Mouse (Mus musculus) left cerebral cortex, adult 8-10 months (tissue): ENCODE measurements around the gene Rgs2. TPM values are rescaled to one million over a fixed set of nuclear protein-coding genes. Genes with fewer than 3 reads are reported as not detected.

Source experiments
- DNase-seq, 2 experiments: peaks; one replicate each; pipeline ENCODE4 v3.0.0; 2022; ENCODE audit warnings: low spot score in 2 of 2
- total RNA-seq, 4 experiments: library from RNA; stranded (reverse); gene quantifications; 2 replicates each; pipeline ENCODE4 v1.2.4; 2022

Gene Rgs2
- total RNA-seq, 4 experiments from 2014 or later: 74.2 to 87.5 (median 78.2) TPM

DNA sequence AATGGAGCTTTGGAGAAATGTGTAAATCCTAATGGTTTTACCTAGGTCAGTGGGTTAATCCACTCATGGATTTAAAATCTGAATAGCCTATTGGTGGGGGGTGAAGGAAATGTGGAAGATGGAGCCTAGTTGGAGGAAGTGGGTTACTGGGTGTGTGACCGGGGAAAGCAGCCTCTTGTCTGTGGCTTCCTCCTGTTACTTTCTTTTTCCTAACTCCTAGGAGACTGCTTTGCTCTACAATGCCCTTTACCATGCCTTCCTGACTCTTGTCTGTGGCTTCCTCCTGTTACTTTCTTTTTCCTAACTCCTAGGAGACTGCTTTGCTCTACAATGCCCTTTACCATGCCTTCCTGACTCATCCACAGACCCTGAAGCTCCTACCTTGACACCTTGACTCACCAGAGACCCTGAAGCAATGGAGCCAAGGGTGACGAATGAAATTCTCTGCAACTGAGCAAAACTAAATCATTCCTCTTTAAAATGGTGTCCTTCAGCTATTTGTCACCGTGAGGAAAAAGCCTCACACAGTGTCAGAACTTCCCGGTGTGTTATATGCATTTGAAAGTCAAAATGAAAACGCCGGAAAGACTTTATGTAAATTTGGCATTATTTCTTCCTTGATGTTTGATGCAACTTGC, 18.9 kb downstream of the Rgs2 start:
- no peak for DNase-seq

DNA sequence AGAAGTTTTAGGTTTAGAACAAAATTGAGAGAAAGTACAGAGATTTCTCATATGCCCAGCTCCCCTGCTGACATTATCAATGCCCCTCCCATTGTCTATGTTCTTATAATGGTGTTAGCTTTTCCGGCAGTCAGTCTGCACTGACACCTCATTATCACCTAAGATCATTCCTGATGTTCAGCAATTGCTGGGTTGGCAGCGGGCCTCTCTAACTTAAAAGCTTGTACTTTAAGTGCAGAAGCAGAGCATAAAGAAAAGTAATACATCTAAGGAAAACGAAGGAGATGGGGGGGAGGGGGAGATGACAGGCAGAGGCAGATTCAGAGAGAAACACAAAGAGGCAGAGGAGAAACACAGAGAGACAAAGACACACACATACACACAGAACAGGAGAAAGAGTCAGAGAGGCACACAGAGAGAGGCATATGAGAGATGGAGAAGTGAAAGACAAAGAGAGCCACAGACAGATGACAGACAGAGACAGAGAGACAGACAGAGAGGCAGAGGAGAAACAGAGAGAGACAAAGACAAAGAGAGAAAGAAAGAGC, 21.1 kb downstream of the Rgs2 start:
- no peak for DNase-seq

DNA sequence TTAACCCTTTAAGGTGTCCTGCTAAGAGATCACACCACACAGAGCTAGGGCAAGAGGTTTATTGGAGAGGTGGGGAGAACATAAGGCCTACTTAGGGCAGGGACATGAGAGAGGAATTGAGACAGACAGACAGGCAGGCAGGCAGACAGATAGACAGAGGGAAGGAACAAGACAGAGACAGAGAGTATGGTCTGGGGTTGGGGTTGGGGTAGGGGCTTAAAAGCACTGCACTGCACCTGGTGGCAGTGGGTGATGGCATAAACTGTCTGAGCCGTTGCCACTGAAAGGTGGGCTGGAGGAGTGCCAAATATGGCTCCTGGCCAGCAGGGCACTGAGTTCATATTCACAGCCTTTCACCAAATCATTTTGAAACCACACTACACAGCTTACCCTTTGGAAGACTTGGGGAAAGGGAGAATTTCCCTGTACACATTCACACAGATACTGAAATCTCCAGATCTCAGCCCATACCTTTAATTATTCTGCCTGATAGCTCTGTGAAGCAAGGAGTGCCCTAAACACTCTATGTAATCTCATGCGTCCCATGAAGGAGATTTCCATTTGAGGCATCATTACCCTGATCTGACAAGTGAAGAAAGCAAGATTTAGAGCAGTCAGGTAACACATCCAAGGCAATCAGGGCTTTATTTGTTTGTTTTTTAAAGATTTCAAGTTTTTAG, 21.7 kb downstream of the Rgs2 start:
- DNase-seq: no peak

DNA sequence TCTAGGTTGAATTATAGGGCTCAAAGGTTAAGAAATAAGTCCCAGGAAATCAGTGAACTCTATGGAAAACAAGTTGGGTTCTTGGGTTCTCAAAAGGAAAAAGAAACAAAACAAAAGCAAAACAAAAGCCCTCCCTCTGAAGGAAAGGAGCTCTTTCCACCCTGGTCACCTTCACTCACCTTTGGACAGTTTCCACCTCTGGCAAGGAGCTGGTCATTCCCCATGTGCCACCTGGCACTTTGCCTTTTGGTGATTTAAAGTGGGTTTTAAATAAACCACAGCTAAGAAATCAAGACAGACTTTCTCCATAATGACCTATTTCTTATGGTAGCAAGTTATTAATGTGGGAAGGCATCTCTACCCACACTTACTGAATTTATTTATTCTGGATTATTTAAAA, 23.1 kb downstream of the Rgs2 start:
- no peak for DNase-seq

- DNase-seq: no peak
Measured at GRCm38 (mm10) chr1:143974637-143975036, 29.3 kb downstream of the Rgs2 start.

DNA sequence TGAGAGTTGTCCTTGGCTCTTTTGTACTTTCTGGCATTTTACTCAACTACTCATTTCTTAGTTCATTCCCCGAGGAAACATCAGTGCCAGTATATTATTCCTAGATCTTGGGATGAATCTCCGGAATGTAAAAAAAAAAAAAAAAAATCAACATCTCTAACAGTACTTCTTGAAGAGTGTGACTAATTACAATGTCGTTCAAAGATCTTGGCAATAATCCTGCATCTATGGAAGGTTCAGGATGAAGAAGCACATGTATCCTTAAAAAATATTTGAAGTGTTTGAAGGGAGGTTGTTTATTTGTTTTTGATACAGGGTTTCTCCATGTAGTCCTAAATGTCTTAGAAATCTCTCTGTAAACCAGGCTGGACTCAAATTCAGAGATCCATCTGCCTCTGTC, 41.7 kb downstream of the Rgs2 start:
- DNase-seq: no peak

DNA sequence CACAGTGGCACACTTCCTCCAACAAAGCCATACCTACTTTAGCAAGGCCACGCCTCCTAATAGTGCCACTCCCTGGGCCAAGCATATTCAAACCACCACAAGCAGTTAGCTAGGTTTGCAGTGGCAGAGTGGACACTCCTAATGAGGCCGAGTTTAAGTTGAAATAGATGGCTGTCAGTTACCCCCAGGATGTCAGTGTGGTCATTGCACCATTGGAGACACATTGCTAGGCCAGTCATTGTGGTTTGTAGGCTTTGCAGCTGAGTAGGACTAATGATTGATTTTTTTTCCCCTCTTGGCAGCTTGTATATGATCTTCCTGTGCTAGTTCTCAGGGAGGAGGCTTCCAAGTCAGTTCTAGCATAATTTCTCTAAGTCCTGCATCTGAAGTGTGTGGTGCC, 43.6 kb downstream of the Rgs2 start:
- DNase-seq: no peak

GRCm38 (mm10) chr1:143956090-143956489, 47.9 kb downstream of the Rgs2 start:
- no peak for DNase-seq

GRCm38 (mm10) chr1:143952841-143953240, 51.1 kb downstream of the Rgs2 start:
- DNase-seq: no peak

Other genes with a start within 250 kb of the Rgs2 start
- 10 to 100 TPM; 26.5 to 29.2 (median 27.7) TPM for gene Trove2, start 227.1 kb downstream of the Rgs2 start, total RNA-seq
- gene Uchl5, start 226.9 kb downstream of the Rgs2 start, total RNA-seq: 10 to 100 TPM; 38.2 to 46.8 (median 41.6) TPM
- gene Rgs13, start 173.2 kb upstream of the Rgs2 start, total RNA-seq: 1 to 10 TPM in 2 of 4 experiments, under 1 TPM in 2; 0.57 to 1.4 (median 0.93) TPM
- 1 to 10 TPM in 2 of 4 experiments, not detected in 2; 1.9 to 3.8 TPM for gene Rgs1, start 245.1 kb upstream of the Rgs2 start, total RNA-seq